Mouse (Mus musculus): ENCODE measurements around the gene Psma6.

Psma6 gene

DNA sequence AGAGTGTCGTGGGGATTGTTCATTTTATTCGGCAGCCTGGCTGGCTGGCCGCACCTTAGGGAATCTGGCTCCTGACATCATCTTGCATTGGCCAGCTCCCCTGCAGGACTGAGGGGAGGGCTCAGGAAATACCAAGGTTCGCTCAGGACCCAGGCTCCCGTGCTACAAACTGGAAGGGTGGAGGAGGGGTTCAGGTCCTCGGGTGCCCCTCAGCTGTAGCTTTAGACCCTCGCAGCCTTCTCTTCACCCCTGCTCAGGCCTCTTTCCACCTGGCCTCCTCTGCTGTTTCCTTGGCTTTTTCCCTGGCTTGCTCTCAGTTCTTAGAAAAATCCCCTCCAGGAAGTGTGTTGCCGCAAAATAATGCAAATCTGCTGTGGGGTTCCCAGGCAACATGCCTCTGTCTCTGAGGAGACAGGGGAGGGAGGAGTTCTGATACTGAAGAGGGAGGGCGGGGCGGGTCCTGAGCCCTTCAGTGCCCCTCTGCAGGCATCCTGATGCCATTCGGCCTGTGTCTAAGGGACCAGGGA, 54.7 kb downstream of the Psma6 start:
- peak; percentile 67 for DNase-seq (ENCODE audit: low read depth, low spot score)

- DNase-seq (ENCODE audit: low read depth, low spot score): no peak
Observed at GRCm38 (mm10) chr12:55440416-55440815, 56.4 kb downstream of the Psma6 start.

DNA sequence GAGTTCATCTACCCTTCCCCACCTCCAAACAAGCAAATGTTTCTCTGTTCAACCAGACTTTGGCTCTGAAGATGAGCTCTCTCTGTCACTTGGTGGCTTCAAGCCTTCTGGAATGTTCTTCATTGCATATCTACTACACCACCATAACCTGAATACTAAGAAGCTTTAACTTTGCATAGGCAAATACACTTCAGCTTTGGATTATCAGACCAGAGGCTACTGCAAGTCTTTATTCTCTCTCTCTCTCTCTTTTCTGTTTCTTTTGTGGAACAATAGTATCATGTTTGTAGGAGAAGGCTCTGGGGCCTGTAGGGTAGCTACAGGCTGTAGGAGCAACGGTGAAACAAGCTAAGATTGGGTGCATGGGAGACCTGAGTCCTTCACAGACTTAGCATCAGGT, 58.2 kb downstream of the Psma6 start:
- no peak for DNase-seq (ENCODE audit: low read depth, low spot score)

DNA sequence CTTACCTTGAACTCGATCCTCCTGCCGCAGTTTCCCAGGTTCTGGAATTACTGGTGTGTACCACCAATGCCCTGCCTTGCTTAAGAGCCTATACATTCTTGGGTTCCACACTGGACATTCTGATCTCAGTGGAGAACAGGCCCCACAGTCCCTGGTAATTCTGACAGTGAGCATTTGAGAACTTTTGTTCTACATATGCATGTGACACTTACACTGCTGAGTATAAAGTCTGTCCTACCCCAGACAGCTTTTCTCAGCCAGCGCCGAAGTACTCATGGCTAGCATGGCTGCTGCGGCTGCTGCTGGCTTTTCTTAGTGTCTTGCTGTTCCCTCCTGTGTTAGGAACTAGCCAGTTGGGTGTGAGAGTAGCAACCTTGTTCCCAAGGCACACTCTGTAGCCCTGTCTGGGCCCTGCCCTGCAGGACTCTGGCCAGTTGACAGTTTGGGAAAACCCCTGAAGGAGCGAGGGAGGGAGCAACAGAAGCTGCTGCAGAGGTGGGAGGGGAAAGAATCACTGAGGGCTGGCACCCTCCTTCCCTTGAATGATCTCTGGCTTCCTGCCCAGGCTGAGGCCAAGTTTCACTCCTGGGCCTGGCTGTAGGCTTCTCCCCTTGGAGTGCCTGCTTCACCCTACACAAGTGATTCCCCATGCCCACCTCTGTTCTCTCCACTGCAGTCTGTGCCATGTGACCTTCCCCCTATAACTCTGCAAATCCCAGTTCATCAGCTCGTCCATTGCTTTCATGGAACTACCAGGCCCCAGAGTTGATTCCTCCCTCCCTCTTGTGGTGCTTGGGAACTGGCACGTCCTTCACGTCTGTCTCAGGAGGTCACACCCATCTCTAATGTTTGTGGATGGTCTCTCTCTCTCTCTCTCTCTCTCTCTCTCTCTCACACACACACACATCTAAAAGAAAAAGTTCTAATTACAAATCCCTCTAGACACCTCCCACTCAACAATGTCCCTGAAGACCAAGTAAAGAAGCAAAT, 59.1 kb downstream of the Psma6 start:
- DNase-seq (ENCODE audit: low read depth, low spot score): no peak

DNA sequence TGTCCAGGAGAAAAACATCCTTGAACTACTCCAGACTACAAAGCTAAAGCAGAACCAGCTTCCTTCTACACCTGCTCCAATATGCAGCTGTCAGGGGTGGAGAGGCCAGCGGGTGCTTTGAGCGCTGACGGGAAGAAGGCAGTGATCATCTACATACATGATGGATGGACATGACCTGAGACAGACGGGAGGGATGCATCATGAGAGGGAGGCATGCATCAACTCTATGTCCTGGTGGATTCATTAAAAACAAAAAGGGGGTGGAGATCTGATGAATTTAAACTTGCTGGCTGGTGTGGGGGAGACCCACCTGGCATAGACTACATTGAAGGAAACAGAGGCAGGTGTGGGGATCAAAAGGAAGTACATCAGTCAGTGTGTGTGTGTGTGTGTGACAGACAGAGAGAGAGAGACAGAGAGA, 60.0 kb downstream of the Psma6 start:
- no peak for DNase-seq (ENCODE audit: low read depth, low spot score)

GRCm38 (mm10) chr12:55445583-55445982, 61.6 kb downstream of the Psma6 start:
- DNase-seq (ENCODE audit: low read depth, low spot score): no peak

GRCm38 (mm10) chr12:55446366-55446745, 62.3 kb downstream of the Psma6 start:
- DNase-seq (ENCODE audit: low read depth, low spot score): peak; percentile 40

DNA sequence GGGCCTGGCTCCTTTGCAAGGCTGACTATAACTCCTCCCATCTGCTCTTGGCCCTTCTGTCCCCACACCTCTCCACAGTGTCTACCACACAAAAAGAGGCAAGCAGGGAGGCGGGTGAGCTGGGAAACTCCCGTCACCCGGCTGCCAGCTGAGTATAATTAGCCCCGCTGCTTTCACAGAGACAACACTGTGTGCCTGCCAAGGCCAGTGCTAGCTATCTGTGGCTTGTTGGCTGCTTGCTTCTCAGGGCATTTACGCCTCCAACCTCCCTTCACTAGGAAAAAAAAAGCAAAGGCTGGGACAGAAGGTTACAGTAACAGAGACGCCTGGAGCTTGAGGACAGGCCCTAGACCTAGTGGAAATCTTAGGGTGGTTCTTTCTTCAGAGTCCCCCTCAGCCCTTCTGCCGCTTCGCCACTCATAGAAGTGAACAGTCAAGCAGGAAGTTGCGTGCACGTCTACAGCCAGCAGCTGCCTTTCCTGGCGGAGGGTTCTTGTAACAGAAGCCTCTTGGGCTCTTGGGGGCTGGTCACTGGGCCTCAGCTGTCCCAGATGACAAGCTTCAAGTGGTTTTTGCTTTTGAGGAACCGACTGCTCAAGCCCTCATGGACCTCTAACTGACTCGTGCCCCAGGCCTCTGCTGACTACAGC, 62.8 kb downstream of the Psma6 start:
- peak; percentile 79 for DNase-seq (ENCODE audit: low read depth, low spot score)

GRCm38 (mm10) chr12:55447396-55447760, 63.4 kb downstream of the Psma6 start:
- no peak for DNase-seq (ENCODE audit: low read depth, low spot score)

GRCm38 (mm10) chr12:55448457-55448856, 64.4 kb downstream of the Psma6 start:
- no peak for DNase-seq (ENCODE audit: low read depth, low spot score)

GRCm38 (mm10) chr12:55449048-55449447, 65.0 kb downstream of the Psma6 start:
- no peak for DNase-seq (ENCODE audit: low read depth, low spot score)

- DNase-seq (ENCODE audit: low read depth, low spot score): peak; percentile 50
Observed at GRCm38 (mm10) chr12:55450421-55450820, 66.4 kb downstream of the Psma6 start.

- DNase-seq (ENCODE audit: low read depth, low spot score): no peak
Observed at GRCm38 (mm10) chr12:55452839-55453238, 68.8 kb downstream of the Psma6 start.

DNA sequence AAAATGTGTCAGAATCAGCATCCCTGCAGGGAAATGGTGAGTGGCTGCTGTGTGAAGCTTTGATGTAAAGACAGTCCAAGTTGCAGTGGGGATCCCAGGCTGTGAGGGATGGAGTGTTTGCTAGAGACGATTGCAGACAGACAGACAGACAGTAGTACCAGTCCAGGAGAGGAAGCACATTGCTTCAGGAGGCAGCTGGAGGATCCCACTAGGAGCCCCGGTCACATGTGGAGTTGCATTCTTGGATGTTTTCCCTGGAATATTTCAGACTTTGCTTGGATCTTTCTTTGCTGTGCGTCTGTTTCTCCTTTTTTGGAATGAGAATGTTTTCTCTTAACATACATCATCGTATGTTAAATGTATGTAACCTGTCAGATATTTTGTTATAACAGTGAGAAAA, 69.9 kb downstream of the Psma6 start:
- no peak for DNase-seq (ENCODE audit: low read depth, low spot score)

- DNase-seq (ENCODE audit: low read depth, low spot score): no peak
Observed at GRCm38 (mm10) chr12:55455206-55455605, 71.2 kb downstream of the Psma6 start.

- DNase-seq (ENCODE audit: low read depth, low spot score): peak; percentile 82
Observed at GRCm38 (mm10) chr12:55456136-55456535, 72.1 kb downstream of the Psma6 start.

GRCm38 (mm10) chr12:55456893-55457292, 72.9 kb downstream of the Psma6 start:
- DNase-seq (ENCODE audit: low read depth, low spot score): no peak

DNA sequence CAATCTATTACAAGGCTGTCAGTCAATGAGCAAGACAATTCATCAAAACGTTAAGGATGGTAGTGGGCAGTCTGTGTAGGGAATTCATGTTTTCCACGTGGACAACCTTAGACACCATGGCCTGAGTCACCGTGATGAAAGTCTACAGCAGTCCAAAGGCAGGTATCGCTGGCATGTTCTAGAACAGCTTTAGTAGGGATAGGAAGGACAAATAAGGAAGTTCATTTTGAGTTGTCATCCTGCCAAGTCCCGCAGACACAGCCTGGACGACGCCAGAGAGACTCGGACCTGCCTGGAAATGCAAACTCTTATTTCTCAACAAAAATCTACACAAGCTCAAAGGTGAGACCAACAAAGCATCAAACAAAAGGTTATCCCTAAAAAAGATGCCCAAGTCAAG, 75.7 kb downstream of the Psma6 start:
- no peak for DNase-seq (ENCODE audit: low read depth, low spot score)

GRCm38 (mm10) chr12:55460900-55461299, 76.9 kb downstream of the Psma6 start:
- DNase-seq (ENCODE audit: low read depth, low spot score): no peak

GRCm38 (mm10) chr12:55461767-55462166, 77.7 kb downstream of the Psma6 start:
- DNase-seq (ENCODE audit: low read depth, low spot score): no peak

DNA sequence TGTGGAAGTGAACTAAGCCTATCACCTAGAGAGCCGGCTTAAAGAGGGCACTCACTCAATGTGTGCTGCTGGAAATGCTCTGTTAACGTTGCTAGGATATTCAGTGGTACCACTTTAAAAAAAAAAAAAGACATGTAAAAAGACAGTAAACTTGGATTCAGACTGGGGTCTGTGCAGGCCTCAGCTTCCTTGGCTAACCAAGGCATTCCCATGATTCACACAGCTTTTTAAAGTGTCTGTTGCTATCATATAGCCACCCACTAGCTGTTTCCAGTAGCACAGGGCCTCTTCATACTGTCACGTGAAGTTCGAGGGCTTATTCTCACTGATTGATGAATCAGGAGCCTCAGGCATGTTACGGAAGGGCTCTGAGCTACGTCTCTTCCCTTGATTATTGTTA, 78.4 kb downstream of the Psma6 start:
- no peak for DNase-seq (ENCODE audit: low read depth, low spot score)

- DNase-seq (ENCODE audit: low read depth, low spot score): no peak
Observed at GRCm38 (mm10) chr12:55463087-55463486, 79.1 kb downstream of the Psma6 start.

Data from ZHBTc4 (cell line).